Mouse (Mus musculus) layer of hippocampus, adult 2 months (tissue): ENCODE measurements around the gene D2hgdh. TPM values are rescaled to one million over a fixed set of nuclear protein-coding genes. Genes with fewer than 3 reads are reported as not detected.
A peak's percentile ranks its signal among the peaks of the same experiment; 100 is the strongest.
"Not testable (repeated sequence)": the region's sequence is repeated elsewhere in the genome, so short reads cannot be mapped to it uniquely, and the experiment has no call there.

ENCODE experiments used
- DNase-seq, 2 experiments: peaks; one replicate each; pipeline ENCODE4 v3.0.0; 2022; ENCODE audit warnings: low spot score in 2 of 2
- H3K27ac ChIP-seq: fragments of 200-600 bp; 2 replicates; pipeline ENCODE4 v1.8.1; 2022
- H3K4me3 ChIP-seq: fragments of 200-600 bp; 2 replicates; pipeline ENCODE4 v1.8.1; 2022; ENCODE audit warnings: mild to moderate bottlenecking
- CTCF ChIP-seq: fragments of 200-600 bp; conservative IDR thresholded peaks from 2 replicates; pipeline ENCODE4 v1.8.1; 2022; ENCODE audit warnings: antibody characterized with exemption, mild to moderate bottlenecking, moderate library complexity
- total RNA-seq, 2 experiments: library from RNA; stranded (reverse); gene quantifications; 2 replicates each; pipeline ENCODE4 v1.2.3; 2021

D2hgdh gene
- total RNA-seq, 2 experiments from 2014 or later: 15.8 to 19.3 TPM

- TF ChIP-seq CTCF: no peak
- no peak overlapping the region for H3K27ac ChIP-seq
Measured at GRCm38 (mm10) chr1:93810011-93810410, 14.7 kb upstream of the D2hgdh start.

DNA sequence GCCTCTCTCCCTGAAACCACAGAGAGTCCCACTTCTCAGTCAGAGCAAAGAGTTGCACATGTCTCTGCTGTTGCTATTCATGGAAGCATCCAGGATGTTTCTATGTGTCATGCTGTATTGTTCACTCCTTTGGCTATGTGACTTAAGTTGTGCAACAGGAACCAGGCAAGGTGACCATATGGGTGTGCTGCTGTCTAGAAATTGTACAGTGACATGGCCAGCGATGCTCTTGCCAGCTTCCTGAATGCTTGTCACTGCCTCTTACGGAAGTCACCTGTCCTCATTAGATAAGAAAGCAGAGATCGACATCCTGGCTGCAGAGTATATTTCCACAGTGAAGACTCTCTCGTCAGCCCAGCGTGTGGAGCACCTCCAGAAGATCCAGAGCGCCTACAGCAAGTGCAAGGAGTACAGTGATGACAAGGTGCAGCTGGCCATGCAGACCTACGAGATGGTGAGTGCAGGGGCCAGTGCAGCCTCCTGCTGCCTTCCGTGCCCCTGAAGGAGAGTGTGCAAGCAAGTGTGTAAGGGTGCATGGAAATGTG, 13.1 kb upstream of the D2hgdh start:
- TF ChIP-seq CTCF: no peak
- no peak for DNase-seq
- H3K4me3 ChIP-seq: no peak overlapping the region
- no peak overlapping the region for H3K27ac ChIP-seq

More at GRCm38 (mm10) chr1:93810011-93810410, 14.7 kb upstream of the D2hgdh start:
- no peak for DNase-seq
- H3K4me3 ChIP-seq: no peak overlapping the region

- TF ChIP-seq CTCF: no peak
- Histone ChIP-seq H3K27ac (no peak overlapping the region), H3K4me3 (no peak overlapping the region)
- no peak for DNase-seq
Measured at GRCm38 (mm10) chr1:93817823-93818532, 6.7 kb upstream of the D2hgdh start.

DNA sequence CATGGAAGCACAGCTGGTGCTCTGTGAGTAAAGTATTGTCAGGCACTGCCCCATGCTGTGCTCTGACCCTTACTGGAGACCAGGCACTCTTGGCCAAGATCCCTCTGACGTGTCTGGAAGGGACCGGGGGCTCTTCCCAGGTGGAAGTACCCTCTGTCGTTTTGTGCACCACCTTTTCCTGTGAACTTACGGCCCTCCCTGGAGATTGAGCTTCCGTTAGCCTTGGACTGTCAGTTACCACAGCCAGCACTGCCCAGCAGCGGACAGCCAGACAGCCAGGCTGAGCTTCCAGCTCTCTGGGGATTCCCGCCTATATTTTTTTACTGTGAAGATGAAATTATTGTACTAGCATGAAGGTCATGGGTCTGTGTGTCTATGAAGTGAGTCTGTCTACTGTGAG, 6.0 kb upstream of the D2hgdh start:
- H3K27ac ChIP-seq: no peak overlapping the region
- TF ChIP-seq CTCF: no peak
- DNase-seq: no peak
- H3K4me3 ChIP-seq: no peak overlapping the region

GRCm38 (mm10) chr1:93823796-93824495, 763 bp upstream of the D2hgdh start:
- H3K27ac ChIP-seq: peak overlapping the region; percentile 99
- DNase-seq: no peak
- TF ChIP-seq CTCF: no peak
- no peak overlapping the region for H3K4me3 ChIP-seq

DNA sequence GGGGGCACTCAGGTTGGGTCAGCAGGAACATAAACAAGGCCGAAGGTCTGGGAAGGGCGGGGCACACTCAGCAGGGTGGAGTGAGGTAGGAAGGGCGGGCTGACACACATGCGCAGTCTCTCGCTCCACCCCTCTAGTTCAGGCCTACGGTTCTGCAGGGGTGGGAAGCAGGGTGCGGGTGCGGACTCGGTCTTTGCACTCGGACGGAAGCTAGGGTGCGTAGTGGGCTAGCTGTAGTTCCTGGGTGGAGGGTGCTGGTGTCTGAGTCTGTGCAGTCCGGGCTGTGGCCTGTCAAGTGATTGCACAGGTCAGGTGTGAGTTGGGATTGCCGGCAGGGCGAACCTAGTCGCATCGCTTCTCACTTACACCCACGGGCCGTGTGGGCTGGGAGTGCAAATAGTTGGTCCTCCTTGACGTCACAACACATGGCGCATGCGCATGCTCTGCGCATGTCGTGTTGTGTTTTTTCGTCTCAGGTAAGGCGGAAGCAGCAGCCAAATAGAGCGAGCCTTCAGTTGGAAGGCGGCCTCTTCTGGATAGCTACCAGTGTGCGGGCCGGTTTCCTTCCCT, 481 bp downstream of the D2hgdh start:
- peak overlapping the region; percentile 99 for H3K27ac ChIP-seq
- peak overlapping the region; percentile 70 for H3K4me3 ChIP-seq
- DNase-seq: peak; percentile 94 to 95
- TF ChIP-seq CTCF: peak; percentile 38

- TF ChIP-seq CTCF: peak; percentile 15; the same call in 1 of the 2 replicates
- no peak for DNase-seq
- Histone ChIP-seq H3K27ac (peak overlapping the region; percentile 99), H3K4me3 (peak overlapping the region; percentile 70)
Measured at GRCm38 (mm10) chr1:93825771-93826539, 1.2 kb downstream of the D2hgdh start.

DNA sequence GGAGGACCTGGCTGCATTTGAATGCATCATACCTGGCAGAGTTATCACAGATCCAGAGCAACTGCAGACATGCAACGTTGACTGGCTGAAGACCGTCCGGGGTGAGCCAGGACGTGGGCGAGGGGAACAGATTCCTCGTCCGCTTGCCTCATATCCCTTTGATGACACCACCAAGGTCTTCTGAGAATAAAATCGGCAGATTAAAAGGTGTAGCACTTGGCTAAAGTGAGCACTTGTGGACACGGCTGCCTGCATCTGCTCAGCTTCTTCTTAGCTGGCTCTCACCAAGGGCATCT, 1.8 kb downstream of the D2hgdh start:
- Histone ChIP-seq H3K4me3 (no peak overlapping the region), H3K27ac (no peak overlapping the region)
- no peak for TF ChIP-seq CTCF
- DNase-seq: no peak

DNA sequence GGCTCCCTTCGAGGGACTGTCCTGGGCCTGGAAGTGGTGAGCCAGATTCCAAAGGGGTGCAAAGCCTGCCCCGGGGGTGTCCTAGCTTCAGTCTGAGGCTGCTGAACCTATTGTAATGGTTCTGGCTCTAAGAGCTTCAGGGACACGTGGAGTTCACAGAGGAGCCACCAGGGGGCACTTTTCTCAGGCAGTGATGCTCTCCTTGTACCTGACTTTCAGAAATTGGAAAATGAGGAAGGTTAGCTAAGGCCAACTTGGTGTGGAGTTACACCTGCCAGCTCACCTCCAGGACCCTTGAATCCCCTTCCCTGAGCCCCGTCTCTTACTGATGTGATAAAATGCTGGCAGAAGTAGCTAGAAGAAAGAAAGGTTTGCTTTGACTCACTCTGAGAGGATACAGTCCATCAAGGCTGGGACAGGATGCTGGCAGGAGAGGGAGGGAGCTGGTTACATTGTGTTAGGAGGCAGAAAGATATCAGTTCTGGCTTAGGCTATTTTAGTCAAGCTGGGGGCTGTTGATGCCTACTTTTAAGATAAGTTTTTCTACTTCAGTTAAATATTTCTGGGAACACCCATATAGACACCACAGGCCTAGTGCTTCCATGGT, 8.1 kb downstream of the D2hgdh start:
- not testable (repeated sequence) for DNase-seq, H3K4me3 ChIP-seq, H3K27ac ChIP-seq
- peak; percentile 62 for TF ChIP-seq CTCF

- no peak overlapping the region for H3K27ac ChIP-seq
- no peak for TF ChIP-seq CTCF
- DNase-seq: no peak
- H3K4me3 ChIP-seq: no peak overlapping the region
Measured at GRCm38 (mm10) chr1:93834671-93835150, 10.0 kb downstream of the D2hgdh start.

DNA sequence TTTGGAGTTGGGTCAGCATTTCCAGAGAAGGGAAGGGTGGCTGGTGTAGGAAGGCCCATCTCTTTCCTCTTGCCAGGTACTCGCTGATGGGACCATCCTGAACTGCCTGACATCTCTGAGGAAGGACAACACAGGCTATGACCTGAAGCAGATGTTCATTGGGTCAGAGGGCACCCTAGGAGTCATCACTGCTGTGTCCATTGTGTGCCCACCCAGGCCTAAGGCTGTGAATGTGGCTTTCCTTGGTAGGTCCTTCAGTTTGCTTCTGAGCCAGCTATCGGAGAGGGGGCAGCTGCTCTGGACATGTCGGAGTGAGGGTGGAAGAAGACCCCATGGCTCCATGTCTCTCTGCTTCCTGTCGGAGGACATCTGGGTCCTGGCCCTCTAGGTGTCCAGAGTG, 10.5 kb downstream of the D2hgdh start:
- TF ChIP-seq CTCF: no peak
- H3K27ac ChIP-seq: no peak overlapping the region
- H3K4me3 ChIP-seq: no peak overlapping the region
- DNase-seq: no peak

GRCm38 (mm10) chr1:93835876-93836531, 11.3 kb downstream of the D2hgdh start:
- no peak overlapping the region for H3K27ac ChIP-seq
- DNase-seq: no peak
- TF ChIP-seq CTCF: no peak
- H3K4me3 ChIP-seq: no peak overlapping the region
